Mouse (Mus musculus) stomach, postnatal 0 days (tissue): Measurements from ENCODE around the gene Olfr1454. TPM values are rescaled to one million over a fixed set of nuclear protein-coding genes. Genes with fewer than 3 reads are reported as not detected.

Experiments used
- ATAC-seq: fragments of 200-750 bp; cut with Nextera tagmentation; 2 replicates; pipeline ENCODE4 v1.8.0; 2017; ENCODE audit not compliant: low FRiP score, low TSS enrichment
- DNase-seq: peaks from one replicate; pipeline ENCODE4 v3.0.0-alpha.2; 2016; ENCODE audit warnings: low spot score
- H3K27ac ChIP-seq: fragments of 300-500 bp; sonication (generic); replicated peaks from 2 replicates; pipeline ENCODE4 v1.5.1; 2014; ENCODE audit warnings: mild to moderate bottlenecking, control low read depth
- H3K27me3 ChIP-seq: fragments of 300-500 bp; sonication (generic); 2 replicates; pipeline ENCODE4 v1.6.1; 2014; ENCODE audit warnings: low read length; ENCODE audit not compliant: control insufficient read depth, insufficient read depth
- H3K36me3 ChIP-seq: fragments of 300-500 bp; sonication (generic); 2 replicates; pipeline ENCODE4 v1.6.1; 2014; ENCODE audit warnings: low read length, mixed read lengths; ENCODE audit not compliant: control insufficient read depth, insufficient read depth
- H3K4me1 ChIP-seq: fragments of 300-500 bp; sonication (generic); replicated peaks from 2 replicates; pipeline ENCODE4 v1.6.1; 2014; ENCODE audit warnings: antibody characterized with exemption; ENCODE audit not compliant: control insufficient read depth, insufficient read depth
- H3K4me2 ChIP-seq: fragments of 300-500 bp; sonication (generic); replicated peaks from 2 replicates; pipeline ENCODE4 v1.6.1; 2014; ENCODE audit warnings: low read depth, mild to moderate bottlenecking, control low read depth, moderate library complexity
- H3K4me3 ChIP-seq: fragments of 300-500 bp; sonication (generic); 2 replicates; pipeline ENCODE4 v1.5.1; 2014; ENCODE audit warnings: low read depth, low read length, control low read depth
- H3K9ac ChIP-seq: fragments of 300-500 bp; sonication (generic); 2 replicates; pipeline ENCODE4 v1.6.1; 2014; ENCODE audit warnings: mild to moderate bottlenecking, low read length, control low read depth, mixed read lengths
- H3K9me3 ChIP-seq: fragments of 300-500 bp; sonication (generic); 2 replicates; pipeline ENCODE4 v1.6.1; 2016; ENCODE audit warnings: low read length; ENCODE audit not compliant: control insufficient read depth
- CTCF ChIP-seq: IDR thresholded peaks from 2 replicates; pipeline ENCODE4 v1.5.1; 2016; ENCODE audit warnings: antibody characterized with exemption, low read depth, mild to moderate bottlenecking, moderate library complexity
- EP300 ChIP-seq: optimal IDR thresholded peaks from 2 replicates; pipeline ENCODE3; 2016; ENCODE audit warnings: antibody characterized with exemption
- whole genome bisulfite sequencing: fragments of 180-500 bp; shearing (Covaris S2); extraction: QIAGEN DNeasy Blood & Tissue Kit; methylation state at CpG from one replicate; pipeline ENCODE4 v1.1.7; 2014; 5-methylcytosine and 5-hydroxymethylcytosine counted together
- polyA plus RNA-seq: library from polyadenylated mRNA; unstranded; fragments of >200 nt; fragmentation: Nextera tagmentation; extraction: Ambion mirVana; gene quantifications from 2 replicates; pipeline ENCODE4 v1.2.1, GENCODE M21; 2015

Gene Olfr1454
- not detected in 2 replicates for polyA plus RNA-seq

GRCm38 (mm10) chr19:13060310-13060709, at the start of gene Olfr1454:
TSS of gene Olfr1454 (plus strand) at chr19:13060610.
- no peak within 1 kb of the TSS for H3K27ac ChIP-seq
- TF ChIP-seq CTCF (no peak), EP300 (no peak)
- H3K9ac ChIP-seq: no peak within 1 kb of the TSS
- H3K9me3 ChIP-seq: no peaks in the 10 kb centered on the region
- ATAC-seq (no peak), DNase-seq (no peak)
- no peak within 1 kb of the TSS for H3K4me3 ChIP-seq
- H3K4me2 ChIP-seq: no peak within 1 kb of the TSS
- no peaks in the 10 kb centered on the region for H3K36me3 ChIP-seq
- 67% methylated on average over 2 of the region's 2 CpGs for WGBS
- no peaks in the 10 kb centered on the region for H3K27me3 ChIP-seq
- H3K4me1 ChIP-seq: no peaks in the 10 kb centered on the region

DNA sequence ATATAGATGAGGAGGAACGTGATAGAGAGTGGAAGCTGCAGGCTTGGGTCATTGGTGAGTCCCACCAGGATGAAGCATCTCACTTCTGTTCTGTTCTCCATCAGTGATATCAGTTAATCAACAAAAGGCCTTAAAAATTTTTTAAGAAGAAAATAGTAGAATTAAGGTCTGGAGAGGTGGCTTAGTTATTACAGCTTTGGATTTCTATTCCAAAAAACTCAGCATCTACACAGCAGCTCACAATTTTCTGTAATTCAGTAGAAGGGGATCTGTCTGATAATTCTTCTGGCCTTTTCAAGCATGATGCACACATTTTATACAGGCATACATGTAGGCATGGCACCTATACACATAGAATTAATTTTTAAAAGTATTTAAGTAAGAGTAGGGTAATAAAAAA, 32.2 kb upstream of the Olfr1454 start, which contains the start of gene Olfr1453:
Gene Olfr1453, minus strand, starts transcription at position 101 of the 400 bp plus-strand sequence.
- Histone ChIP-seq H3K4me2 (no peak within 1 kb of the TSS), H3K27ac (no peak within 1 kb of the TSS)
- WGBS: 29% methylated on average over 1 of the region's 1 CpGs

DNA sequence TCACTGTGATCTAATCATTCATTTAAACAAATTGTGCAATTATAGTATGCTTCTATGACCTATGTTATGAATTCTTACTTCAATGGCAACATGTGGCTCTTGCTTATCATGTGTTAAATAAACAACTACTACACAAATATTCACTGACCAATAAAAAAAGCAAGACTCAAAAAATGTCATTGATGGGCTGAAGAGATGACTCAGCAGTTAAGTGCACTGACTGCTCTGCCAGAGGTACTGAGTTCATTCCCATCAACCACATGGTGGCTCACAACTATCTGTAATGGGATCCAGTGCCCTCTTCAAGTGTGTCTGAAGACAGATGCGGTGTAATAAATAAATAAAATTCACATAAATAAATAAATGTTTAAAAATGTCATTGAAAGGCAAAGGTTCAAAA, 33.5 kb downstream of the Olfr1454 start:
- DNase-seq (no peak), ATAC-seq (no peak)
- Histone ChIP-seq H3K27ac (no peak overlapping the region), H3K36me3 (no peaks in the 10 kb centered on the region), H3K4me1 (no peaks in the 10 kb centered on the region), H3K27me3 (no peaks in the 10 kb centered on the region), H3K4me2 (no peak overlapping the region), H3K9me3 (no peaks in the 10 kb centered on the region), H3K9ac (no peak overlapping the region), H3K4me3 (no peak overlapping the region)
- no peak for TF ChIP-seq CTCF
- no peak for TF ChIP-seq EP300
- WGBS: 89% methylated on average over 1 of the region's 1 CpGs

More for the DNA sequence above, 32.2 kb upstream of the Olfr1454 start, which contains the start of gene Olfr1453:
- no peaks in the 10 kb centered on the region for H3K4me1 ChIP-seq
- no peak for DNase-seq
- no peak for TF ChIP-seq CTCF
- no peak for TF ChIP-seq EP300
- H3K36me3 ChIP-seq: no peaks in the 10 kb centered on the region
- no peak within 1 kb of the TSS for H3K4me3 ChIP-seq
- no peak within 1 kb of the TSS for H3K9ac ChIP-seq
- no peaks in the 10 kb centered on the region for H3K9me3 ChIP-seq
- no peaks in the 10 kb centered on the region for H3K27me3 ChIP-seq
- no peak for ATAC-seq

- TF ChIP-seq CTCF (no peak), EP300 (no peak)
- ATAC-seq: no peak
These were observed 37.4 kb downstream of the Olfr1454 start, which contains the start of gene Olfr1457 for GRCm38 (mm10) chr19:13097791-13098190. TSS of gene Olfr1457 (minus strand) at chr19:13097891.

GRCm38 (mm10) chr19:13106675-13107074, 46.3 kb downstream of the Olfr1454 start, which contains the start of gene Olfr1458:
TSS of gene Olfr1458 (minus strand) at chr19:13106775.
- no peaks in the 10 kb centered on the region for H3K9me3 ChIP-seq
- no peak within 1 kb of the TSS for H3K27ac ChIP-seq
- DNase-seq (no peak), ATAC-seq (no peak)
- no peaks in the 10 kb centered on the region for H3K4me1 ChIP-seq
- no peaks in the 10 kb centered on the region for H3K27me3 ChIP-seq
- H3K4me3 ChIP-seq: no peak within 1 kb of the TSS
- H3K36me3 ChIP-seq: no peaks in the 10 kb centered on the region
- no peak within 1 kb of the TSS for H3K9ac ChIP-seq
- WGBS: 74% methylated on average over 3 of the region's 3 CpGs
- TF ChIP-seq CTCF (no peak), EP300 (no peak)
- H3K4me2 ChIP-seq: no peak within 1 kb of the TSS

More at GRCm38 (mm10) chr19:13097791-13098190, 37.4 kb downstream of the Olfr1454 start, which contains the start of gene Olfr1457:
- H3K36me3 ChIP-seq: no peaks in the 10 kb centered on the region
- H3K9me3 ChIP-seq: no peaks in the 10 kb centered on the region
- H3K27me3 ChIP-seq: no peaks in the 10 kb centered on the region
- DNase-seq: no peak
- H3K4me2 ChIP-seq: no peak within 1 kb of the TSS
- no peak within 1 kb of the TSS for H3K4me3 ChIP-seq
- 66% methylated on average over 2 of the region's 2 CpGs for WGBS
- no peak within 1 kb of the TSS for H3K27ac ChIP-seq
- no peak within 1 kb of the TSS for H3K9ac ChIP-seq
- H3K4me1 ChIP-seq: no peaks in the 10 kb centered on the region

Other genes starting within 250 kb of the Olfr1454 start
- not detected in 2 replicates for gene Gm5244, start 213.9 kb upstream of the Olfr1454 start, polyA plus RNA-seq
- gene Olfr1444, start 203.3 kb upstream of the Olfr1454 start, polyA plus RNA-seq: not detected in 2 replicates
- not detected in 2 replicates for gene Olfr1445, start 176.8 kb upstream of the Olfr1454 start, polyA plus RNA-seq
- not detected in 2 replicates for gene Olfr1446, start 167.1 kb upstream of the Olfr1454 start, polyA plus RNA-seq
- gene Olfr1447, start 156.9 kb upstream of the Olfr1454 start, polyA plus RNA-seq: not detected in 2 replicates
- gene Olfr1448, start 136.2 kb upstream of the Olfr1454 start, polyA plus RNA-seq: not detected in 2 replicates
- not detected in 2 replicates for gene Olfr1449, start 129.8 kb upstream of the Olfr1454 start, polyA plus RNA-seq
- not detected in 2 replicates for gene Olfr1450, start 110.4 kb upstream of the Olfr1454 start, polyA plus RNA-seq
- gene Olfr1451, start 65.6 kb upstream of the Olfr1454 start, polyA plus RNA-seq: not detected in 2 replicates
- not detected in 2 replicates for gene Olfr1453, start 32.3 kb upstream of the Olfr1454 start, polyA plus RNA-seq
- gene Olfr1457, start 37.3 kb downstream of the Olfr1454 start, polyA plus RNA-seq: not detected in 2 replicates
- not detected in 2 replicates for gene Olfr1458, start 46.2 kb downstream of the Olfr1454 start, polyA plus RNA-seq
- gene Olfr1459, start 88.9 kb downstream of the Olfr1454 start, polyA plus RNA-seq: 0.02 TPM in 1 of 2 replicates, not detected in the other
- gene Olfr1461, start 102.4 kb downstream of the Olfr1454 start, polyA plus RNA-seq: not detected in 2 replicates
- not detected in 2 replicates for gene Olfr1462, start 125.1 kb downstream of the Olfr1454 start, polyA plus RNA-seq
- gene Olfr1463, start 170.7 kb downstream of the Olfr1454 start, polyA plus RNA-seq: not detected in 2 replicates